Mouse (Mus musculus): ENCODE results near the gene Ebpl.
"Not testable (repeated sequence)": the region's sequence is repeated elsewhere in the genome, so short reads cannot be mapped to it uniquely, and the experiment has no call there.

The Ebpl gene

GRCm38 (mm10) chr14:61327007-61327406, 33.2 kb downstream of the Ebpl start:
- not testable (repeated sequence) for DNase-seq

GRCm38 (mm10) chr14:61322740-61323139, 37.5 kb downstream of the Ebpl start:
- no peak for DNase-seq

DNA sequence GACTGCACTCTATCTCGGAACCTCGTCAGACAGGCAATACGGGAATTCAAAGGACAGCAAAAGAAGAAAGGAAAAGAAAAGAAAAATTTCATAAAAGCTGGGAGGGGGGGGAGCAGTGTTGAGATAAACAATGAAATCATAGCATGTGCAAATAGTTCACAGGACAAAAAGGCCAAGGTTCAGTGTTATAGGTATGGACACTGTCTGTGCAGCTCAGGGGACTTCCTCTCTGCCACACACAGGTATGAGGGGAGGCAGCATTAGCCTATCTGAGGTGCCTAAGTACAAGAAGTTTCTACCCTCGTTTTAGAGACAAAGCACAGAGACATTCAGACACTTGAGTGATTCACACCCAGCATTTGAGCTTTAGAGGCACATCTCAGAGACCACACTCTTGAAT, 39.0 kb downstream of the Ebpl start:
- no peak for DNase-seq

GRCm38 (mm10) chr14:61320765-61321164, 39.5 kb downstream of the Ebpl start:
- no peak for DNase-seq

- DNase-seq: peak; percentile 71
Observed at GRCm38 (mm10) chr14:61316861-61317260, 43.4 kb downstream of the Ebpl start.

- DNase-seq: peak; percentile 47
Observed at GRCm38 (mm10) chr14:61310963-61311362, 49.3 kb downstream of the Ebpl start.

DNA sequence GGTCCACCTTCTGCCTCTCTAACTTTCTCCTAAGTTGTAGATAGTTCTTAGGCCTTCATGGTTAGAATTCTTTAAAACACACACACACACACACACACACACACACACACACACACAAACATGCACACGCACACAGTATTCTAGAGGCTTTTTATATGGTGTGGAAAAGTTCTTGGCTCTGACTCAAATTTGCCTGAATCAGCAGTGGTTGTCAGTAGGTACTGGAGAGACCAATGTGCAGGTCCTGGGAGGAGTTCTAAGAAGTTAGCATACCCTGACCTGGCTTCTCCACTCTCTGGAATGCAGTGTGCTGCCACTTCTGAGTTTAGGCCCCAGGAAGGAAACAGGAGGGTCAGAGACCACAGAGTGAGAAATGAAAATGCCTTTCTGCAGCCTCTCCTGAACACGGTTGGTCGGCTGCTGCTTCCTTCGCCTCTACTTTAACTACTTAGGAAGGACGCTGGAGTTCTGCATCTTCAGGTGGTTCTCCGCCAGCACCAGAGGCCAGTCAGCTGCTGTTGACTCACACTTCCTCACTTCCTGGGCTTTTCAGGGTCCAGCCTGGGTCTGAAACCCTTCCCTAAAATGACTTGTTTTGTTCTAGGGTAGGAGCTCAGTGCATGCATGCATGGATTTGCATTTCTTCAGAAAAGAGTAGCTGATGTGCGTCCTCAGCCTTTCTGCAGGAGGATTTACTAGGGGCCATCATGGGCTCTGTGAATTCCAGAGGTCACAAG, 50.0 kb downstream of the Ebpl start:
- no peak for DNase-seq

DNA sequence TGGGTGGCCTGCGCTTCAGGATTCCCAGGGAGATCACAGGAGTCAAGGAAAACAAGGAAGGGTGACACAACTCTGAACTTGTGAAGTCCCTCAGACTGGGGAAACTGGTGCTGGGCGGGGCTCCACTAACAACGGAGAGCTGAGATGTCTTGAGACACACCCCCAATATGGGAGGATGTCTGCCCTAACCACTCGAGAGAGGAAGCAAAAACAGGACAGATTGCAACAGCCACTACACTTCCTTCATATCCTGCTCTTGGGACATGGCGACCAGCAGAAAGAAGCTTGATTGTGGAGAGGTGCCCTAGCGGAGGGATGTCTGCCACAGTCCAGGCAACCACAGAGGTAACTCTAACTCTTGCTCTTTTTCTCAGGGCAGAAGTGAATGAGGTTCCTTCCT, 50.6 kb downstream of the Ebpl start, which contains the start of gene Arl11:
Gene Arl11 (plus strand): TSS at position 161 of the 400 bp plus-strand sequence.
- DNase-seq: no peak

- no peak for DNase-seq
Observed at GRCm38 (mm10) chr14:61303969-61304609, 56.1 kb downstream of the Ebpl start.

- DNase-seq: no peak
Observed at GRCm38 (mm10) chr14:61302428-61302827, 57.8 kb downstream of the Ebpl start.

GRCm38 (mm10) chr14:61301323-61301722, 58.9 kb downstream of the Ebpl start:
- DNase-seq: no peak

GRCm38 (mm10) chr14:61299810-61300209, 60.4 kb downstream of the Ebpl start:
- DNase-seq: no peak

DNA sequence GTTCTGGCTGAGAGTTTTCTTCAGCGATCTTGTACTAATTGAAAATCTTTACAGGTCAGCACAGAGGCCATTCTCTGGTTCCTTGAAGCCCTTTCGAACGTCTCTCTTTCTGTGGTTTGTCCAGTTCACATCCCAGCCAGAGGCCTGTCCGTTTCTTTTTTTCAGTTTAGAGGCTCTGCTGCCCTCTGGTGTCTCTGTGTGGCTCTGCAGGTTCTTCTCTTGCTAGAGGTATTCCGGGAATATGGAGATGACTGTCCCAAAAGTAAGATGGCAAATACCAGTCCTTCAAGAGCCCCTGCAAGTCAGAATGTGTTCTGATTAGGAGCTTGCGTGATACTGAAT, 65.5 kb downstream of the Ebpl start:
- peak; percentile 73 for DNase-seq

GRCm38 (mm10) chr14:61293884-61294737, 66.1 kb downstream of the Ebpl start:
- DNase-seq: peak; percentile 73

- DNase-seq: peak; percentile 52
Observed at GRCm38 (mm10) chr14:61290664-61291063, 69.6 kb downstream of the Ebpl start.

DNA sequence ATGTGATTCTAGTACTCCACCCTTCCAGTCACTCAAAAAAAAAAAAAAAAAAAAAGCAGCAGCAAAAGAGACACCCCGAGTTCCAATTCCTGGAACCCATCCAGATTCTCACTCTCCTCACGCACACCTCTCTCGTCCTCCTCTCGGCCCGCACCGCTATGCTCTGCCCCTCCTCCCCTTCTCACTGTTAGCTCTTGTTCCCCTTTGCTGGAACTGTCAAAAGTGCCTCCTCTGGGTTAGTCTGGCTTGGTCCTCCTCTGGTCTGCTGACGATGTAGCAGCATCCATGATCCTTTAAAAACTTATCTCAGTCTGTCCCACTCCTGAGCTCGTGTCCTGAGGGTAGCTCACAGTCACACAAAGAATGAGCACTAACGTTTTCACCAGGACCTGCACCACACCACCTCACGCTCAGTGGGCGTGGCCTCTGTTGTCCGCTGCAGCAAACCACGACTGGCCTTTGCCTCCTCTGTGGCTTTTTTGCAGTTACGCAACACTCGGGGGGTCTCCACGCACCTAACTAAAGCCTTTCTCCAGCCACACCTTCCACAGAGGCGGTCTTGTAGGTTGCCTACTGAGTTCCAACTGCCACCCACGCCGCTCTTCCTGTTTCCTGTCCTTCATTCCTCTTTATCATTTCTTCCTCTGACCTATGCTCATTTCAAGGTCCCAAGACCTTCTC, 71.5 kb downstream of the Ebpl start:
- no peak for DNase-seq
